Mouse (Mus musculus) thymus, postnatal 25 days (tissue): ENCODE data around the gene Csnk2a1.
A peak's percentile ranks its signal among the peaks of the same experiment; 100 is the strongest.
"Not testable (repeated sequence)": the region's sequence is repeated elsewhere in the genome, so short reads cannot be mapped to it uniquely, and the experiment has no call there.

Experiments
- DNase-seq: peaks from one replicate; pipeline ENCODE4 v3.0.0; 2022

Gene Csnk2a1

GRCm38 (mm10) chr2:152226248-152227050, at the start of gene Csnk2a1:
Gene Csnk2a1 (plus strand): TSS chr2:152226839.
- peak; percentile 93 for DNase-seq

- no peak for DNase-seq
Measured at GRCm38 (mm10) chr2:152177162-152177805, 49.4 kb upstream of the Csnk2a1 start.

- DNase-seq, result no peak
Measured at GRCm38 (mm10) chr2:152177806-152178170, 48.9 kb upstream of the Csnk2a1 start.

GRCm38 (mm10) chr2:152178345-152178744, 48.3 kb upstream of the Csnk2a1 start:
- no peak for DNase-seq

- DNase-seq, result no peak
Measured at GRCm38 (mm10) chr2:152179301-152179700, 47.3 kb upstream of the Csnk2a1 start.

- DNase-seq, result no peak
Measured at GRCm38 (mm10) chr2:152180323-152180722, 46.3 kb upstream of the Csnk2a1 start.

- DNase-seq, result no peak
Measured at GRCm38 (mm10) chr2:152187132-152187531, 39.5 kb upstream of the Csnk2a1 start.

GRCm38 (mm10) chr2:152189213-152189612, 37.4 kb upstream of the Csnk2a1 start:
- no peak for DNase-seq

GRCm38 (mm10) chr2:152189640-152190039, 37.0 kb upstream of the Csnk2a1 start:
- DNase-seq, result no peak

GRCm38 (mm10) chr2:152190161-152190560, 36.5 kb upstream of the Csnk2a1 start:
- no peak for DNase-seq

- DNase-seq, result no peak
Measured at GRCm38 (mm10) chr2:152192591-152193345, 33.9 kb upstream of the Csnk2a1 start.

GRCm38 (mm10) chr2:152193346-152193710, 33.3 kb upstream of the Csnk2a1 start:
- no peak for DNase-seq

GRCm38 (mm10) chr2:152194586-152194985, 32.1 kb upstream of the Csnk2a1 start:
- no peak for DNase-seq

GRCm38 (mm10) chr2:152196896-152197295, 29.7 kb upstream of the Csnk2a1 start:
- no peak for DNase-seq

- peak; percentile 45 for DNase-seq
Measured at GRCm38 (mm10) chr2:152197301-152197712, 29.3 kb upstream of the Csnk2a1 start.

GRCm38 (mm10) chr2:152206139-152206538, 20.5 kb upstream of the Csnk2a1 start:
- DNase-seq, result not testable (repeated sequence)

GRCm38 (mm10) chr2:152211871-152212270, 14.8 kb upstream of the Csnk2a1 start:
- DNase-seq, result no peak

GRCm38 (mm10) chr2:152216975-152217374, 9.7 kb upstream of the Csnk2a1 start:
- no peak for DNase-seq

- DNase-seq, result no peak
Measured at GRCm38 (mm10) chr2:152223521-152224300, 2.9 kb upstream of the Csnk2a1 start.

GRCm38 (mm10) chr2:152225536-152225935, 1.1 kb upstream of the Csnk2a1 start:
- DNase-seq, result no peak

- DNase-seq, result peak; percentile 76
Measured at GRCm38 (mm10) chr2:152227051-152227481, 427 bp downstream of the Csnk2a1 start.

- no peak for DNase-seq
Measured at GRCm38 (mm10) chr2:152230046-152230445, 3.4 kb downstream of the Csnk2a1 start.

GRCm38 (mm10) chr2:152237926-152238325, 11.3 kb downstream of the Csnk2a1 start:
- DNase-seq, result no peak
